Mouse (Mus musculus): Measurements from ENCODE around the gene Wdr48. TPM values are rescaled to one million over a fixed set of nuclear protein-coding genes. Genes with fewer than 3 reads are reported as not detected.
A peak's percentile ranks its signal among the peaks of the same experiment; 100 is the strongest.

The Wdr48 gene
- polyA plus RNA-seq, 1 experiment from 2014 or later, result 27.8 TPM

GRCm38 (mm10) chr9:119854170-119854569 lies 40.5 kb upstream of the Wdr48 start:
- TF ChIP-seq CTCF (IDR thresholded peaks at IDR 0.05), result no peak
- TF ChIP-seq EP300 (IDR thresholded peaks at IDR 0.05), result no peak
- DNase-seq (ENCODE audit: low spot score) (no peak), ATAC-seq (no peak)
- H3K27ac ChIP-seq (ENCODE audit: low read length), result no peak overlapping the region
- no peaks in the 10 kb centered on the region for H3K4me1 ChIP-seq (ENCODE audit: insufficient read depth, low read depth, low read length)
- H3K4me2 ChIP-seq (replicated peaks; ENCODE audit: low read depth, low read length), result no peak overlapping the region
- H3K27me3 ChIP-seq (replicated peaks; ENCODE audit: insufficient read depth, low read length), result no peaks in the 10 kb centered on the region
- WGBS, result 43% methylated on average over 8 of the region's 8 CpGs
- H3K9ac ChIP-seq (replicated peaks; ENCODE audit: low read depth), result no peak overlapping the region
- H3K4me3 ChIP-seq (ENCODE audit: low read depth, low read length), result no peak overlapping the region
- no peaks in the 10 kb centered on the region for H3K36me3 ChIP-seq (ENCODE audit: insufficient read depth, low read length)
- no peaks in the 10 kb centered on the region for H3K9me3 ChIP-seq (ENCODE audit: low read length)

- H3K4me2 ChIP-seq (replicated peaks; ENCODE audit: low read depth, low read length), result no peak overlapping the region
- H3K4me1 ChIP-seq (ENCODE audit: insufficient read depth, low read depth, low read length), result no peaks in the 10 kb centered on the region
- WGBS, result 65% methylated on average over 4 of the region's 4 CpGs
- ATAC-seq (no peak), DNase-seq (ENCODE audit: low spot score) (no peak)
- H3K4me3 ChIP-seq (ENCODE audit: low read depth, low read length), result no peak overlapping the region
- no peak overlapping the region for H3K27ac ChIP-seq (ENCODE audit: low read length)
- no peaks in the 10 kb centered on the region for H3K36me3 ChIP-seq (ENCODE audit: insufficient read depth, low read length)
- TF ChIP-seq CTCF (IDR thresholded peaks at IDR 0.05) (no peak), EP300 (IDR thresholded peaks at IDR 0.05) (no peak)
- H3K9me3 ChIP-seq (ENCODE audit: low read length), result no peaks in the 10 kb centered on the region
- no peak overlapping the region for H3K9ac ChIP-seq (replicated peaks; ENCODE audit: low read depth)
- no peaks in the 10 kb centered on the region for H3K27me3 ChIP-seq (replicated peaks; ENCODE audit: insufficient read depth, low read length)
Measured at GRCm38 (mm10) chr9:119887144-119887901, 7.4 kb upstream of the Wdr48 start.

DNA sequence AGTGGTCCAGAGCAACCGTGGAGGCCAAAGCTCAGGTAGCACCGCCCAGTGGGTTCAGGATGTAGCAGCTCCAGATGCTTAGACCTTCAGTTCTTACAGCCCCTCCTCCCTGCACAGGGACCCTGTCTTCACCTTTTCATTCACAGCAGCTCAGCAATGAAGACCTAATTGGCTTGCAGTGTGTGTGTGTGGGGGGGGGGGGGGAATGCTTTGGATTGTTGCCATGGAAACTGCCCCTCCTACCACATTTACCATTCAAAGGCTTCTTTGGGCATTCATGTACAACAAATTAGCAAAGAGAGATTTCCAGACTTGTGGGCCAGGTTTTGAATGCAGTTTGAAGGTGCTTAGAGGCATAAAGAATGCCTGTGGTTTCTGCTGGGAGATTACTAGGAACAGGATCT lies 5.8 kb upstream of the Wdr48 start:
- Histone ChIP-seq H3K4me1 (ENCODE audit: insufficient read depth, low read depth, low read length) (no peaks in the 10 kb centered on the region), H3K4me2 (replicated peaks; ENCODE audit: low read depth, low read length) (no peak overlapping the region), H3K27ac (ENCODE audit: low read length) (no peak overlapping the region), H3K36me3 (ENCODE audit: insufficient read depth, low read length) (no peaks in the 10 kb centered on the region), H3K4me3 (ENCODE audit: low read depth, low read length) (no peak overlapping the region), H3K9me3 (ENCODE audit: low read length) (no peaks in the 10 kb centered on the region), H3K27me3 (replicated peaks; ENCODE audit: insufficient read depth, low read length) (no peaks in the 10 kb centered on the region), H3K9ac (replicated peaks; ENCODE audit: low read depth) (no peak overlapping the region)
- DNase-seq (ENCODE audit: low spot score), result no peak
- 76% methylated on average over 2 of the region's 2 CpGs for WGBS
- TF ChIP-seq CTCF (IDR thresholded peaks at IDR 0.05), result no peak
- ATAC-seq, result no peak

DNA sequence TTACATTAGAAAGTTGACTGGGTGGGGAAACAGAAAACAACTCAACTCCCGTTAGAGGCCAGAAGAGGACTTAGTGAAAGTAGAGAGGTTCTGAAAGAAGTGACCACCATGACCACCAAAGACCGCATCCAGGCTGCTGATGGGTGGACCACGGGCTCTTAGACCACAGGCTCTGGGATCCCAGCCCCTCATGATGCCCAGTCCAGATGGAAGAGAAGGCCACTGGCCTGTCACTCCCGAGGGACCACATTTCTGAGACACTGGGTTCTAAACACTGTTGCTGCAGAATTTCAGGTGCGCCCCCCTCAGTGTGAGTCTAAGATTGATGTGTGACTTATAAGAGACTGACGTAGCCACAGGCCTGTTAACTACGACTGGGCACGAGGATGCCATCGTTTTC lies 5.2 kb upstream of the Wdr48 start:
- ATAC-seq (no peak), DNase-seq (ENCODE audit: low spot score) (no peak)
- H3K4me1 ChIP-seq (ENCODE audit: insufficient read depth, low read depth, low read length), result no peaks in the 10 kb centered on the region
- H3K9me3 ChIP-seq (ENCODE audit: low read length), result no peaks in the 10 kb centered on the region
- no peak overlapping the region for H3K27ac ChIP-seq (ENCODE audit: low read length)
- no peak overlapping the region for H3K4me3 ChIP-seq (ENCODE audit: low read depth, low read length)
- no peak overlapping the region for H3K4me2 ChIP-seq (replicated peaks; ENCODE audit: low read depth, low read length)
- TF ChIP-seq CTCF (IDR thresholded peaks at IDR 0.05) (no peak), EP300 (IDR thresholded peaks at IDR 0.05) (no peak)
- H3K9ac ChIP-seq (replicated peaks; ENCODE audit: low read depth), result no peak overlapping the region
- no peaks in the 10 kb centered on the region for H3K36me3 ChIP-seq (ENCODE audit: insufficient read depth, low read length)
- H3K27me3 ChIP-seq (replicated peaks; ENCODE audit: insufficient read depth, low read length), result no peaks in the 10 kb centered on the region
- 77% methylated on average over 9 of the region's 9 CpGs for WGBS

DNA sequence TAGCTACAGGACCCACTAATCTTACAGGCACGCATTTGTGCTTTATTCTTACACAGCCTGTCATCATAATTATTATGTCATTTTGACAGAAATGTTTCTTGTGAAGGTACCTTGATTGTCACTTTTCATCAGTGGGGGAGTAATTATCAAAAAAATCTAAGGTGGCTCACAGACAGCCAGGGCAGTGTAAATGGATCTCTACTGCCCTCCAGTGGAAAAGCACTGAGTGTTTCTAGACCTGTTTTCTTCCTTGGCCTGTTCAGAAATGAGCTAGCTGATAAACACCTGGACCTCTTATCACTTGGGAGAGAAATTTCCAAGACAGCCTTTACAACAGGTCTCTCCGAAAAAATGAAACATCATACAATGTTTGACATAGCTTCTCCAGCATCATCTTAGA lies 4.0 kb upstream of the Wdr48 start:
- ATAC-seq, result no peak
- DNase-seq (ENCODE audit: low spot score), result peak; percentile 49

GRCm38 (mm10) chr9:119893881-119894280 lies 797 bp upstream of the Wdr48 start:
- Histone ChIP-seq H3K9ac (replicated peaks; ENCODE audit: low read depth) (no peak overlapping the region), H3K9me3 (ENCODE audit: low read length) (no peaks in the 10 kb centered on the region), H3K36me3 (ENCODE audit: insufficient read depth, low read length) (no peaks in the 10 kb centered on the region), H3K27ac (ENCODE audit: low read length) (no peak overlapping the region), H3K27me3 (replicated peaks; ENCODE audit: insufficient read depth, low read length) (no peaks in the 10 kb centered on the region), H3K4me2 (replicated peaks; ENCODE audit: low read depth, low read length) (peak overlapping the region; percentile 85), H3K4me3 (ENCODE audit: low read depth, low read length) (no peak overlapping the region), H3K4me1 (ENCODE audit: insufficient read depth, low read depth, low read length) (peaks cover 10% of the 10 kb centered on the region; the same call in 1 of the 2 replicates)
- ATAC-seq (no peak), DNase-seq (ENCODE audit: low spot score) (no peak)
- WGBS, result 87% methylated on average over 5 of the region's 5 CpGs
- no peak for TF ChIP-seq EP300 (IDR thresholded peaks at IDR 0.05)
- no peak for TF ChIP-seq CTCF (IDR thresholded peaks at IDR 0.05)

More for the DNA sequence above, 4.0 kb upstream of the Wdr48 start:
- Histone ChIP-seq H3K27me3 (replicated peaks; ENCODE audit: insufficient read depth, low read length) (no peaks in the 10 kb centered on the region), H3K4me3 (ENCODE audit: low read depth, low read length) (no peak overlapping the region), H3K4me1 (ENCODE audit: insufficient read depth, low read depth, low read length) (peaks cover 4% of the 10 kb centered on the region; the same call in 1 of the 2 replicates), H3K27ac (ENCODE audit: low read length) (no peak overlapping the region), H3K36me3 (ENCODE audit: insufficient read depth, low read length) (no peaks in the 10 kb centered on the region), H3K9me3 (ENCODE audit: low read length) (no peaks in the 10 kb centered on the region), H3K9ac (replicated peaks; ENCODE audit: low read depth) (no peak overlapping the region), H3K4me2 (replicated peaks; ENCODE audit: low read depth, low read length) (no peak overlapping the region)
- TF ChIP-seq EP300 (IDR thresholded peaks at IDR 0.05) (no peak), CTCF (IDR thresholded peaks at IDR 0.05) (peak; percentile 71)
- 51% methylated on average over 2 of the region's 2 CpGs for WGBS
